27 mouse cellular contexts compared by ENCODE assay signal in the genomic region with DNA sequence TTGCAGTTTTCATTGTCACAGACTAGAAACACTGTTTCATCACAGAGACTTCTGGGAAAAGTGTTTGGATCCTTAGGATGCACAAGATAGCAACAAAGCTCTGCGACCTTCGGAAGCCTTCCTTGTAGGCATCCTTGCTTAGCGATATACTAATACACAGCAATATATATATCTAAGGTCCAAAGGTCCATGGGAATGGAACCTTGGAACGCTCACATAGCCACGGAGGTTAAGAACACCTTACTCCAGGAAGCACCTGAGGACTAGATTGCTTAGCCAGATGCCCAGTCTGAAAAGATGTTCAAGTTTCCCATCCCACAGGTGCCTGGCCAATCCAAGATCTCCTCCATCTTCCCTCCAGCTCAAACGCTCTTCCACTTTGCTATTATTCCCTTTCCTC. TPM values are rescaled to one million over a fixed set of nuclear protein-coding genes. Genes with fewer than 3 reads are reported as not detected.
DNase-seq lines count a peak whose midpoint lies in the region; ATAC-seq and TF ChIP-seq lines count a peak whose summit lies in the region.
"Had no signal": no experiment of that assay in that cellular context is flagged by ENCODE, and none has a peak within 500 bp of the region (broad histone marks: within the 10 kb centered on the region; RNA-seq: fewer than 3 reads in every experiment).

No protein-coding gene starts in this region.

- no peak for DNase-seq in heart, embryonic 10.5 days (ENCODE audit: low spot score)
- DNase-seq in heart, postnatal 14 days, result no peak
- no peak for DNase-seq in heart, postnatal 10 days
- DNase-seq in heart, adult 11 months, result no peak
- DNase-seq: adrenal gland, postnatal 10 days; adrenal gland, postnatal 36 days; B cell, adult 2 months; cerebellum, adult 18-20 months; cerebellum, adult 9-10 months; cerebellum, postnatal 14 days; gastrocnemius, postnatal 10 days; gastrocnemius, postnatal 36 days; kidney, adult 18-20 months; kidney, adult 9 months had no signal

- WGBS in heart, embryonic 10.5 days, result 86% methylated on average over 6 of the region's 6 CpGs
- 75% methylated on average over 6 of the region's 6 CpGs for WGBS in heart, embryonic 13.5 days
- 83% methylated on average over 6 of the region's 6 CpGs for WGBS in heart, embryonic 16.5 days
- 62% methylated on average over 6 of the region's 6 CpGs for WGBS in intestine, postnatal 0 days

- H3K9ac ChIP-seq in heart, embryonic 13.5 days, result peak overlapping the region; percentile 50
- H3K9ac ChIP-seq in heart, embryonic 16.5 days (ENCODE audit: low read length), result no peak overlapping the region; the same call in 1 of the 2 replicates
- no peak overlapping the region for H3K9ac ChIP-seq in intestine, postnatal 0 days (ENCODE audit: low read depth, low read length)
- H3K9ac ChIP-seq: forebrain, embryonic 13.5 days; hindbrain, embryonic 14.5 days had no signal

- H3K27me3 ChIP-seq in heart, embryonic 10.5 days (ENCODE audit: insufficient read depth, poor library complexity, severe bottlenecking), result no peaks in the 10 kb centered on the region
- H3K27me3 ChIP-seq in heart, embryonic 13.5 days (replicated peaks), result no peaks in the 10 kb centered on the region
- no peaks in the 10 kb centered on the region for H3K27me3 ChIP-seq in heart, embryonic 16.5 days (ENCODE audit: control insufficient read depth, insufficient read depth, low read length)
- H3K27me3 ChIP-seq in intestine, postnatal 0 days (replicated peaks; ENCODE audit: control insufficient read depth, insufficient read depth, low read length), result no peaks in the 10 kb centered on the region
- H3K27me3 ChIP-seq: CH12.LX; forebrain, embryonic 13.5 days; Patski had no signal

- TF ChIP-seq CTCF in intestine, postnatal 0 days (IDR thresholded peaks at IDR 0.05; ENCODE audit: low read depth), result no peak

- intact Hi-C loops in heart, postnatal 14 days (cut with DNase I), result no loop called here
- intact Hi-C loops in heart, postnatal 10 days (cut with DNase I), result no loop called here

- peak overlapping the region; percentile 18 for H3K4me2 ChIP-seq in heart, embryonic 13.5 days
- H3K4me2 ChIP-seq in heart, embryonic 16.5 days (ENCODE audit: low read depth, low read length), result no peak overlapping the region
- H3K4me2 ChIP-seq in intestine, postnatal 0 days (replicated peaks; ENCODE audit: low read depth), result no peak overlapping the region
- H3K4me2 ChIP-seq: forebrain, embryonic 13.5 days; hindbrain, embryonic 14.5 days had no signal

- peaks cover 34% of the 10 kb centered on the region for H3K36me3 ChIP-seq in heart, embryonic 10.5 days
- peaks cover 42% of the 10 kb centered on the region for H3K36me3 ChIP-seq in heart, embryonic 13.5 days
- peaks cover 15% of the 10 kb centered on the region; the same call in 1 of the 2 replicates for H3K36me3 ChIP-seq in heart, embryonic 16.5 days (ENCODE audit: control insufficient read depth, insufficient read depth)
- H3K36me3 ChIP-seq in intestine, postnatal 0 days (ENCODE audit: control insufficient read depth, insufficient read depth), result no peaks in the 10 kb centered on the region
- H3K36me3 ChIP-seq: forebrain, embryonic 10.5 days; G1E had no signal

- H3K9me3 ChIP-seq in heart, embryonic 10.5 days, result no peaks in the 10 kb centered on the region
- H3K9me3 ChIP-seq in heart, embryonic 13.5 days, result no peaks in the 10 kb centered on the region
- no peaks in the 10 kb centered on the region for H3K9me3 ChIP-seq in heart, embryonic 16.5 days (replicated peaks; ENCODE audit: control insufficient read depth, low read length)
- no peaks in the 10 kb centered on the region for H3K9me3 ChIP-seq in intestine, postnatal 0 days (ENCODE audit: control insufficient read depth)
- H3K9me3 ChIP-seq: forebrain, embryonic 10.5 days; forebrain, embryonic 13.5 days; G1E had no signal

- no peak overlapping the region for H3K4me3 ChIP-seq in heart, embryonic 10.5 days
- no peak overlapping the region for H3K4me3 ChIP-seq in heart, embryonic 13.5 days
- no peak overlapping the region for H3K4me3 ChIP-seq in heart, embryonic 16.5 days (ENCODE audit: low read length)
- no peak overlapping the region for H3K4me3 ChIP-seq in intestine, postnatal 0 days (ENCODE audit: low read depth, low read length)
- H3K4me3 ChIP-seq: forebrain, embryonic 10.5 days; forebrain, embryonic 13.5 days had no signal

- ATAC-seq in heart, embryonic 13.5 days (ENCODE audit: extremely low read depth, insufficient number of reproducible peaks, low FRiP score, low TSS enrichment), result no peak
- no peak for ATAC-seq in heart, embryonic 16.5 days (replicated peaks; ENCODE audit: extremely low read depth, insufficient read depth, low FRiP score)
- ATAC-seq in intestine, postnatal 0 days, result peak; percentile 75
- ATAC-seq: forebrain, embryonic 13.5 days; forebrain, embryonic 16.5 days; hindbrain, postnatal 0 days; inflammation-experienced regulatory T-cells, adult 6 months; Patski had no signal

- H3K4me1 ChIP-seq in heart, embryonic 10.5 days, result peaks cover 58% of the 10 kb centered on the region
- H3K4me1 ChIP-seq in heart, embryonic 13.5 days, result peaks cover 85% of the 10 kb centered on the region
- peaks cover 54% of the 10 kb centered on the region for H3K4me1 ChIP-seq in heart, embryonic 16.5 days (ENCODE audit: control insufficient read depth, insufficient read depth, low read length)
- no peaks in the 10 kb centered on the region for H3K4me1 ChIP-seq in intestine, postnatal 0 days (replicated peaks; ENCODE audit: control insufficient read depth, insufficient read depth, low read length)
- H3K4me1 ChIP-seq: forebrain, embryonic 10.5 days had no signal

- peak overlapping the region; percentile 75 for H3K27ac ChIP-seq in heart, embryonic 10.5 days
- peak overlapping the region; percentile 86 for H3K27ac ChIP-seq in heart, embryonic 13.5 days (replicated peaks)
- peak overlapping the region; percentile 79 for H3K27ac ChIP-seq in heart, embryonic 16.5 days (ENCODE audit: low read length)
- H3K27ac ChIP-seq in intestine, postnatal 0 days (ENCODE audit: low read depth, low read length), result no peak overlapping the region
- H3K27ac ChIP-seq: forebrain, embryonic 10.5 days; forebrain, embryonic 13.5 days; hindbrain, embryonic 14.5 days; hindbrain, postnatal 0 days had no signal

RNA-seq across cellular contexts. Expression of gene Actn2, which starts 26.4 kb away (rescaled TPM):
- 647 and 1,387 TPM in 2 replicates for polyA plus RNA-seq in heart, embryonic 10.5 days (2016; fragmentation: Nextera tagmentation; extraction: Ambion mirVana)
- 1,000 to 10,000 TPM; 1,811 to 1,984 TPM for total RNA-seq in heart, postnatal 14 days (2021)
- polyA plus RNA-seq in heart, embryonic 13.5 days (2015; fragmentation: Nextera tagmentation; extraction: Ambion mirVana), result 1,324 and 1,364 TPM in 2 replicates
- total RNA-seq in heart, postnatal 10 days (2021), result 1,000 to 10,000 TPM; 2,174 to 2,192 TPM
- polyA plus RNA-seq in heart, embryonic 16.5 days (2015; fragmentation: Nextera tagmentation; extraction: Ambion mirVana), result 1,874 and 1,903 TPM in 2 replicates
- 1.2 and 1.5 TPM in 2 replicates for polyA plus RNA-seq in intestine, postnatal 0 days (2015; fragmentation: Nextera tagmentation; extraction: Ambion mirVana)
- total RNA-seq: CH12.LX; granulocyte monocyte progenitor cell, adult 5-6 weeks had no signal
- polyA plus RNA-seq: G1E had no signal

RNA-seq across cellular contexts. Expression of gene Mtr, which starts 56.3 kb away (rescaled TPM):
- polyA plus RNA-seq in heart, embryonic 10.5 days (2016; fragmentation: Nextera tagmentation; extraction: Ambion mirVana), result 16.5 and 20.9 TPM in 2 replicates
- total RNA-seq in heart, postnatal 14 days (2021), result 10 to 100 TPM; 56.9 to 59.5 TPM
- 11.4 and 11.5 TPM in 2 replicates for polyA plus RNA-seq in heart, embryonic 13.5 days (2015; fragmentation: Nextera tagmentation; extraction: Ambion mirVana)
- total RNA-seq in heart, postnatal 10 days (2021), result 10 to 100 TPM; 36.7 to 38.6 TPM
- polyA plus RNA-seq in heart, embryonic 16.5 days (2015; fragmentation: Nextera tagmentation; extraction: Ambion mirVana), result 11.4 and 11.9 TPM in 2 replicates
- 2.3 and 2.8 TPM in 2 replicates for polyA plus RNA-seq in intestine, postnatal 0 days (2015; fragmentation: Nextera tagmentation; extraction: Ambion mirVana)

Comparison
In these comparisons a context has a peak if more than half of its experiments do, and no peak if none do; other contexts are left out.
1. RNA of gene Actn2, which starts 26.4 kb away (polyA plus RNA-seq): 1,874 to 1,903 TPM in heart, embryonic 16.5 days, 1,324 to 1,364 TPM in heart, embryonic 13.5 days and 647 to 1,387 TPM in heart, embryonic 10.5 days; 1.2 to 1.5 TPM in intestine, postnatal 0 days; every median in the first group is over 100 times any median in the second.